Mouse (Mus musculus) cerebellum, adult 8-10 months (tissue): Measurements from ENCODE around the gene Mxra8.

Experiments
- DNase-seq: peaks from one replicate; pipeline ENCODE4 v3.0.0; 2022

Mxra8 gene

GRCm38 (mm10) chr4:155838187-155839153 lies 1.0 kb upstream of the Mxra8 start:
- no peak for DNase-seq

DNA sequence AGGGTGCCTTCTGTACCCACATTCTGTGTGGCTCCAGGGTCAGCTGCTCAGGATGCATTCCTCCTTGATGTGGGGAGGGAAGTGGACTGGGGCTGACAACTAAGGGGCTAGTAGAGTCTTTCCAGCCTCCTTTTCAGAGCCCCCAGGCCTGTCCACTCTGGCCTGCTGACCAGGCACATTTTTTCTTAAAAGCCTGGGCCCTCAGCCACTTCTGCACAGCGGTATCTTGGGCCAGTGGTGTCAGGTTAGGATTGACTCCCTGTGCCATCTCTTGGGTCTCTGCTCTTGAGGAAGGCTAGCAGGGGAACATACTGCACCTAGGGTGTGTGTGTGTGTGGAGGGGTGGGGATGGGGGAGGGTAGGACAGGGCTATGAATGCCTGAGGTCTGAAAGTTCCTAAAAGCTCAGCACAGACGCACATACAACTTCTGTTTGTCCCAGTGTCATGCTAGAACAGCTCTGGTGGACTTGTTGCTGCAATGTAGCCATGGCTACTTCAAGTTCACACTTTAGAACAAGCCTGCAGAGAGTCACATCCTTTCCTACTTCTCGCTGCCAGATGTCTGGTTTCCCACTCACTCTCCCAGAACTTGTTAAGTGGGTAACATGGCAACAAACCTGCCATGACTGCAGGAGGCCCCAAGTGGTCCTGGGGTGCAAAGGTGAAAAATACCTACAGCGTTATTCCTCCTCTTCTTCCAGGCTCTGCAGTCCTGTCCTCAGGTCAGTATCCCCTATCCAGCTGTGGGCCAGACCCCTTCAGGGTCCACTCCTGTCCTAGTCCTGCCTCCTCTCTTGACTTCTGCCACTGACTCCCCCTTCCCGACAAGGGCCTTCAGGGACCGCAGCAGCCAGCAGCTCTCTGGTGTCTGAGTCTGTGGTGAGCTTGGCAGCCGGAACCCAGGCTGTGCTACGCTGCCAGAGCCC lies 859 bp downstream of the Mxra8 start:
- DNase-seq = no peak

DNA sequence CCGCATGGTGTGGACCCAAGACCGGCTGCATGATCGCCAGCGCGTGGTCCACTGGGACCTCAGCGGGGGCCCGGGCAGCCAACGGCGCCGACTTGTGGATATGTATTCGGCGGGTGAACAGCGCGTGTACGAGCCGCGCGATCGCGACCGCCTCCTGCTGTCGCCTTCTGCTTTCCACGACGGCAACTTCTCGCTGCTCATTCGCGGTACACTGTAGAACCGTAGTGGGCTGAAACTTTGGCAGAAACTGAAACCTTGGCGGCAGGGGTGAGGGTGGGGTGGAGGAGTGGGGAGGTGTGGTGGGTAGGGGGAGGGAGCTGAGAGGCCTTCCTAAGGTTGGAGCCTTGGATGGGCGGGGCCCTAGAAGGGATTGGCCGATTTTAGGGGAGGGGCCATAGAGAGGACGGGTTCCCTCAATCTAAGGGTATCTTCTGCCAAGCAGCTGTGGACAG lies 1.5 kb downstream of the Mxra8 start:
- DNase-seq = no peak

DNA sequence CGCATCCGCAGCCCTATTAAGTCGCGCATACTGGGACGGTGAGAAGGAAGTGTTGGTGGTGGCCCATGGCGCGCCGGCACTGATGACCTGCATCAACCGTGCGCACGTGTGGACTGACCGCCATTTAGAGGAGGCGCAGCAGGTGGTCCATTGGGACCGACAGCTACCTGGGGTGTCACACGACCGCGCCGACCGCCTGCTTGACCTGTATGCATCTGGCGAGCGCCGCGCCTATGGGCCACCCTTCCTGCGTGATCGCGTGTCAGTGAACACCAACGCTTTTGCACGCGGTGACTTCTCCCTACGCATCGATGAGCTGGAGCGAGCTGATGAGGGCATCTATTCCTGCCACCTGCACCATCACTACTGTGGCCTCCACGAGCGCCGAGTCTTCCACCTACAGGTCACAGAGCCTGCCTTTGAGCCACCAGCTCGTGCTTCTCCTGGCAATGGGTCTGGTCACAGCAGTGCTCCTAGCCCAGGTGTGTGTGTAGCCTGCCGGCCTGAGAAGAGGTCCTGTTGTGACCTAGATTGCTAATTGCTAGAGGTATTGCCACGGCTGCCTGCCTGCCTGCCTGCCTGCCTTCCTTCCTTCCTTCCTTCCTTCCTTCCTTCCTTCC lies 2.3 kb downstream of the Mxra8 start:
- peak; percentile 47 for DNase-seq

- DNase-seq = no peak
Measured at GRCm38 (mm10) chr4:155843231-155843630, 3.8 kb downstream of the Mxra8 start.

DNA sequence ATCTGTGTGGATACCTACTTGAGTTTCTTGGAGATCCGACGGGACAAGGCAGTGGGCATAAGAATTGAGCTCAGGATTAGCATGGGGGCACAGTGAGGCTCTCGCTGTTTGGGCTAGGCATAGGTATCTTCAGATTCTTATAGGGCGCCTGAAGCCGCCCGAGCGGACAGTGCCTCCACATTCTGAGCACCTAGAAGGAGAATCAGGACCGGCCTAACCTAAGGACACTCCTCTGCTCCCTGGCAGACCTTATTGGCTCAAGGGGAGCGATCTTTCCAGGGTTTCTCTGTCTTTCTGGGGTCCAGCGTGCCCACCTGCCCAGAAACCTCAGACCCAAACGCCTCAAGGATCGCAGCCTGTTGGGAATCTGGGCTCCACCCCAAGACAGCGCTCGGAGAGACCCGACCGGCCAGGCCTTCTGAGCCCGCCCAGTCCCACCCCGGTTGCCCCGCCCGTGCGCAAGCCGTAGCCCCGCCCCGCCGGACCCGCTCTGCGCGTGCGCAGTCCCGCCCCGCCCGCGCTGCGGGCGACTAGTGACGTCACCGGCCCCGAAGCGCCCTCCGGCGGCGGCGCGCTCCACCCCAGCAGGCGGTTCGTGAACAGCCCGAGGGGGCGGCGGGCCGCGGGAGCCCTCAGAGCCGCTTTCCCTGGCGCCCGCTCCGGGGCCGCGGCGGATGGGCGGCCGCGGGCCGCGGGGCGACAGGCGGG lies 7.5 kb downstream of the Mxra8 start, which contains the start of gene Dvl1:
Gene Dvl1 (plus strand): TSS at position 532 of the 708 bp plus-strand sequence.
- DNase-seq = peak; percentile 96

GRCm38 (mm10) chr4:155847591-155848352 lies 8.3 kb downstream of the Mxra8 start:
- DNase-seq = no peak

DNA sequence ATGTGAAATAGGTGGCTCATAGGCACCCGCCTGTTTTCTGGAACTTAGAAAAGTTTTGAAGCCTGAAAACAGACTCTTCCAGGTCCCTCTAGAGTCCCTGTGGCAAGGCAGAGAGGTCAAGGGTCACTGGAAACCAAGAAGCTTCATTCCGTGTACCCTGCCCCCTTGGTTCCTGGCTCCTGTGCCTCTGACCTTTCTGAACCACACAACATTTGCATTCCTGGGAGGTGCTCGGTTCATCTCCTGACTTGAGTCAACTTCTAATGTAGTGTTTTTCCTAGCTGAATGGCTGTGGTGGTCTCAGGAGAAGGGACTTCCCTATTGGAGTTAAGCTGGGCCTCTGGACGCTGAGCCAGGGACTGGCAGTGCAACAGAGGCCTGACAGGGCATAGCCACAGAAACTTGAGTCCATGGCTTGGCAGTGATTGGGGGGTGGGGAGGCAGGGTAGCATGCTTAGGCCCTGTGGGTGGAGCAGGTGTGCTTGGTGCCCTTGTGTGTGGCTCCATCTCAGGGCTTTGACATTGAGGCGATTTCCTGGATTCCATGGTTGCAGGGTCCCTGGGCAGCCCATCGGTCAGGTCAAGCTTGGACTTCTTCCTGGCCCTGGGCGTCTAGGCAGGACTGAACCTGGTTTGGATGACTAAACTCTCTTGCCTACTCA lies 9.1 kb downstream of the Mxra8 start:
- no peak for DNase-seq

GRCm38 (mm10) chr4:155849391-155849790 lies 9.9 kb downstream of the Mxra8 start:
- no peak for DNase-seq

GRCm38 (mm10) chr4:155849792-155850451 lies 10.4 kb downstream of the Mxra8 start:
- DNase-seq = no peak

- no peak for DNase-seq
Measured at GRCm38 (mm10) chr4:155851368-155851767, 11.9 kb downstream of the Mxra8 start.

- DNase-seq = peak; percentile 52
Measured at GRCm38 (mm10) chr4:155851951-155852411, 12.5 kb downstream of the Mxra8 start.

GRCm38 (mm10) chr4:155853421-155853820 lies 13.9 kb downstream of the Mxra8 start:
- no peak for DNase-seq

DNA sequence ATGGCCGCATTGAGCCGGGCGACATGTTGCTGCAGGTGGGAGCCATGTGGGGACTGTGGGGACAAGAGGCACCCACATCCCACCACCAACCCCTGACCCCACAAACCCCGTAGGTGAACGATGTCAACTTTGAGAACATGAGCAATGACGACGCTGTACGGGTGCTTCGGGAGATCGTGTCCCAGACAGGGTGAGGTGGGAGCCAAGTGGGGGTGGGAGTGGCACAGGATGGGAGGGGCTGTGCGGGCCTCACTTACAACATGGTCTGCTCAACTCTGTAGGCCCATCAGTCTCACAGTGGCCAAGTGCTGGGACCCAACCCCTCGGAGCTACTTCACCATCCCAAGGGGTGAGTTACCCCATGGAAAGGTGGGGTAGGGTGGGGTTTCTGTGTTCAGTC lies 15.5 kb downstream of the Mxra8 start:
- no peak for DNase-seq

DNA sequence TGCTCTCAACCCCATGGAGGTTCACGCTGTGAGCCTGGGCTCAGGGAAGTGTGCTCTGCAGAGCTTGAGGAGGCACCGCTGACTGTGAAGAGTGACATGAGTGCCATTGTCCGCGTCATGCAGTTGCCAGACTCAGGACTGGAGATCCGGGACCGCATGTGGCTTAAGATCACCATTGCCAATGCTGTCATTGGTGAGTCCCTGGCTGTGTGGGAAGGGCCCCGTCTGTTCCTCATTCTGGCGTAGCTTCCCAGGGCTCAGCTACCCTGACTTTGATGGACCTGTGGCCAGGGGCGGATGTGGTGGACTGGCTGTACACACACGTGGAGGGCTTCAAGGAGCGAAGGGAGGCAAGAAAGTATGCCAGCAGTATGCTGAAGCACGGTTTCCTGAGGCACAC lies 16.6 kb downstream of the Mxra8 start:
- DNase-seq = no peak

GRCm38 (mm10) chr4:155856881-155857280 lies 17.4 kb downstream of the Mxra8 start:
- no peak for DNase-seq

DNA sequence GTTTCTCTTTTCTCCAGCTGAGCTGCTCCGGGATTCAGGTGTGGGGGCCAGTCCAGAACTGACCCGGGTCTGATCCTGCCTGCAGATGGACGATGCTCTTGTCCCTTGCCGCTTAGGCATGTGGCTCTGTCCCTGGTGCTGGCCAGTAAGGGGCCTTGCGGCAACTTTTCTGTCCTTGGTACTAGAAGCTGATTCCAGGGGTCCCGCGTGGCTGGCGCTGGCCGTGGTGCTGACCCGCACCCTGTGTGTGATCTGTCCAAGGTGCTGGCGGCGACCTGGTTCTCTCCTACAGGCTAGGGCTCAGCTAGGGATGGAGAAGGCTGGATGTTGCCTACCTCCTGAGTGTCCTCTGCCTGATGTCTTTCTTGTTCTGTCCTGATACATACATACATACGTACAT lies 19.8 kb downstream of the Mxra8 start:
- no peak for DNase-seq

DNA sequence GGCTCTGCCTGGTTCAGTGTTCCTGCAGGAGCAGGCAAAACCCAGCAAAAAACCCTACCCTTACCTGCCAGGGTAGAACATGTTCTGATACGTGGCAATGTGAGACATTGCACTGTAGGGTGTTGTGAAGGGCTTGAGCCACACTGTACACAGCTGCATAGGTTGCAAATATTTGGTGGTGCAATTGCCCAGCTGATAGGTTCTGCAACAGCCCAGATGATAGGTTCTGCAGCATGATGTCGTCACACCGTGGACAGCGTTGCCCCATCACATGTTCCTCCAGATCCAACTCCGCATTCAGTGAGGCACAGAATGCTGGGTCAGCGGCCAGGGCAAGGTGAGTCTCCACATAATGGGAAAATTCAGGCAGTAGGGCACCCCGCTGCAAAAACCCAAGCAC lies 22.3 kb downstream of the Mxra8 start:
- no peak for DNase-seq

DNA sequence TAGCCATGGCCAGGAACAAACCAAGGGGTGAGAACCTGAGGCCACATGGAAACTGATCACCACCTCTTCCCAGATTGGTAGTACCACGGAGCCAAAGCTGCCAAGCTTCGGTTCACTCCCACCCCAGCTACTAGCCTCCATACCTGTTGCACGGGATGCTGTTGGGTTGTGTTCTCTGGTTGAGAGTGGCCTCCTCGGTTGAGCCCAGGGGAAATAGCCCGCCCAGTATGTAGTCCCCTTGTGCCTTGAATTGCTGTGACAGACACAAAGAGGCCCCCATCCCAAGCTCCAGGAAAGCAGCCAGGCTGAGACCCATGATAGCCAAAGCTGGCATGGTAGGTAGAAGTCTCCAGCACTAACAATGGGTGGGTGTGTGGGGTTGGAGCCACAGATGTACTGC lies 23.5 kb downstream of the Mxra8 start, which contains the start of gene Tas1r3:
Gene Tas1r3 (minus strand): TSS at position 362 of the 400 bp plus-strand sequence.
- DNase-seq = no peak
